Mouse (Mus musculus): ENCODE data around the gene Ndufb8.

- TF ChIP-seq CTCF (IDR thresholded peaks at IDR 0.05; ENCODE audit: low read depth) (no peak), EP300 (optimal IDR thresholded peaks at IDR 0.05) (no peak)
These were observed at the start of gene Ndufb8 for GRCm38 (mm10) chr19:44554861-44555590.
